24 mouse cellular contexts compared by ENCODE assay signal in the genomic region with DNA sequence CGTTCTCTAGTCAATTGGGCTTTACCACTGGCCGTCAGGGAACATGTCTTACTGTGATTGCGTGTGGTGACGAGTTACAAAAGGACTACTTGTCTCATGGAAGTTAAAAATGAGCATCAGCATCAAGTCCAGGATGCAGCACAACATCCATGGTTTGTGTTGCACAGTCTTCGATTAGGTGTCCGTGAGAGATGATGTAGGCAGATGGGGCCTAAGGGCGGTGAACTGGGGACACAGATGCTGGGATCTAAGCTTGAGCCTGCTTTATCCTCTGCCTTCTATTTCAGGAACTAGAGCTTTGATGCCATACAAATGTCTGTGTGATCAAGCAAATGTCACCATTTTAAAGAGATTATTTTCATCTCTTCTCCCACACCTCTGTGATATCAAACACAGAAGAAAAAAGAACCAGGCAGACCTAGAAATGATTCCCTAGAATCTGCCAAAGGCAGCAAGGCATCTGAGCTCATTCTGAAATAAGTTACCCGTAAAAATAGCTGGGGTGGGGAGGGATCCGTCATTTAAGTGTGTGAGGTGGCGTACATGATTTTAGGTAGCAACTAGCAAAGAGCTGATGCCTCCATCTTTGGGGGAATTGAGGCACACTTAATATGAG. TPM values are rescaled to one million over a fixed set of nuclear protein-coding genes. Genes with fewer than 3 reads are reported as not detected.
"Had no signal": no experiment of that assay in that cellular context is flagged by ENCODE, and none has a peak within 500 bp of the region (broad histone marks: within the 10 kb centered on the region; RNA-seq: fewer than 3 reads in every experiment).

No protein-coding gene starts in this region.

- H3K4me3 ChIP-seq: intestine, embryonic 15.5 days; lung, embryonic 15.5 days; megakaryocyte, embryonic 14.5 days; midbrain, embryonic 10.5 days; midbrain, embryonic 15.5 days; neural tube, embryonic 12.5 days; neural tube, embryonic 15.5 days; stomach, embryonic 15.5 days had no signal

- H3K4me2 ChIP-seq: intestine, embryonic 15.5 days; liver, embryonic 11.5 days; lung, embryonic 15.5 days; midbrain, embryonic 15.5 days; neural tube, embryonic 12.5 days; neural tube, embryonic 15.5 days; stomach, embryonic 15.5 days had no signal

- H3K9me3 ChIP-seq: intestine, embryonic 15.5 days; lung, embryonic 15.5 days; megakaryocyte, embryonic 14.5 days; midbrain, embryonic 10.5 days; midbrain, embryonic 15.5 days; neural tube, embryonic 12.5 days; neural tube, embryonic 15.5 days; stomach, embryonic 15.5 days had no signal

- H3K27me3 ChIP-seq: intestine, embryonic 15.5 days; lung, embryonic 15.5 days; megakaryocyte, embryonic 14.5 days; midbrain, embryonic 15.5 days; neural tube, embryonic 12.5 days; neural tube, embryonic 15.5 days; stomach, embryonic 15.5 days had no signal

- DNase-seq: kidney, adult 11 months; kidney, adult 9 months; kidney, postnatal 25 days; lung, adult 18-20 months; lung, postnatal 10 days; lung, postnatal 36 days; spleen, adult 18-20 months; thymus, adult 2 months; thymus, postnatal 14 days; thymus, postnatal 4 days had no signal

- H3K9ac ChIP-seq: intestine, embryonic 15.5 days; liver, embryonic 14.5 days; lung, embryonic 15.5 days; midbrain, embryonic 15.5 days; neural tube, embryonic 12.5 days; neural tube, embryonic 15.5 days; stomach, embryonic 15.5 days had no signal

- H3K27ac ChIP-seq: intestine, embryonic 15.5 days; kidney, postnatal 0 days; liver, embryonic 14.5 days; lung, embryonic 15.5 days; midbrain, embryonic 10.5 days; midbrain, embryonic 15.5 days; neural tube, embryonic 12.5 days; neural tube, embryonic 15.5 days; stomach, embryonic 15.5 days had no signal

- ATAC-seq: intestine, embryonic 15.5 days; midbrain, embryonic 15.5 days had no signal

- H3K36me3 ChIP-seq: intestine, embryonic 15.5 days; lung, embryonic 15.5 days; neural tube, embryonic 12.5 days; stomach, embryonic 15.5 days had no signal

- H3K4me1 ChIP-seq: intestine, embryonic 15.5 days; lung, embryonic 15.5 days; stomach, embryonic 15.5 days had no signal

RNA-seq across cellular contexts. Expression of gene 4930524B15Rik, which starts 28.4 kb away (rescaled TPM):
- total RNA-seq: layer of hippocampus, postnatal 14 days; left cerebral cortex, postnatal 25 days had no signal
- polyA plus RNA-seq: intestine, embryonic 15.5 days; large intestine, adult 2 months; liver, embryonic 11.5 days; liver, embryonic 14.5 days; lung, embryonic 15.5 days; stomach, embryonic 15.5 days had no signal
